Mouse (Mus musculus) midbrain, embryonic 14.5 days (tissue): ENCODE measurements around the gene Ccdc152. TPM values are rescaled to one million over a fixed set of nuclear protein-coding genes. Genes with fewer than 3 reads are reported as not detected.

Experiments used
- polyA plus RNA-seq: library from polyadenylated mRNA; unstranded; fragments of >200 nt; fragmentation: Nextera tagmentation; extraction: Ambion mirVana; gene quantifications from 2 replicates; pipeline ENCODE4 v1.2.1, GENCODE M21; 2014

The Ccdc152 gene
- polyA plus RNA-seq, 1 experiment from 2014 or later = 0.17 TPM

Other genes with a start within 250 kb of the Ccdc152 start
- gene Selenop, start 35.0 kb downstream of the Ccdc152 start, polyA plus RNA-seq = 47.6 and 131 TPM in 2 replicates